Mouse (Mus musculus): ENCODE results near the gene Bcl2l13.

DNA sequence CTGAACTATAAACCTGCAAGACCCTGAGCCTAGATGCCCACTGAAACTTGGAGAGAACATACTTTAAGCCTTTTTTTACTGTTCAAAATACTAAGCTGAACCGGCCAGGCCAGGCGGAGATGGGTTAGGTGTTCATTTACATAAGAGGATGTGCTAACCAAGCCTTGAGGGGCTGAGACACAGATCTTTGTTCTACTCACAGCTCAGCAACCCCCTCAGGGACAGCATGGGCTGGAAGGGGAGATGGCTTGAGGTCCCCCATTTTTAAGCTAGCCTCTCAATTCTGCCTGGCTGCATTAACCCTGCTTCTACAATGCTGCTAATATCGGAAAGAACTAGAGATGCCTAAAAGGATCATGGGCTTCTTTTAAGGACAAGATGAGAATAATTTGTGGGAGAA is 103.8 kb downstream of the Bcl2l13 start:
- TF ChIP-seq NANOG (IDR thresholded peaks at IDR 0.05; ENCODE audit: borderline replicate concordance, low read length) (no peak), CTCF (conservative IDR thresholded peaks at IDR 0.05; ENCODE audit: low read length) (no peak), POU5F1 (IDR thresholded peaks at IDR 0.05; ENCODE audit: borderline replicate concordance, low read length) (no peak)

Measured in E14TG2a.4 (cell line).